Mouse (Mus musculus) forebrain, embryonic 16.5 days (tissue): ENCODE results near the gene Cnga2. TPM values are rescaled to one million over a fixed set of nuclear protein-coding genes. Genes with fewer than 3 reads are reported as not detected.
"Not testable (repeated sequence)": the region's sequence is repeated elsewhere in the genome, so short reads cannot be mapped to it uniquely, and the experiment has no call there.

Experiments
- ATAC-seq: fragments of 200-750 bp; cut with Nextera tagmentation; 2 replicates; pipeline ENCODE4 v1.8.0; 2017; ENCODE audit warnings: mild to moderate bottlenecking, moderate library complexity
- H3K27ac ChIP-seq: fragments of 300-500 bp; sonication (generic); 2 replicates; pipeline ENCODE4 v1.5.1; 2014; ENCODE audit warnings: low read length, control low read depth
- H3K27me3 ChIP-seq: fragments of 300-500 bp; sonication (generic); replicated peaks from 2 replicates; pipeline ENCODE4 v1.6.1; 2014; ENCODE audit warnings: low read length; ENCODE audit not compliant: control insufficient read depth, insufficient read depth
- H3K36me3 ChIP-seq: fragments of 300-500 bp; sonication (generic); 2 replicates; pipeline ENCODE4 v1.6.1; 2014; ENCODE audit not compliant: control insufficient read depth, insufficient read depth
- H3K4me1 ChIP-seq: fragments of 300-500 bp; sonication (generic); replicated peaks from 2 replicates; pipeline ENCODE4 v1.6.1; 2014; ENCODE audit warnings: low read length; ENCODE audit not compliant: control insufficient read depth, insufficient read depth
- H3K4me2 ChIP-seq: fragments of 300-500 bp; sonication (generic); 2 replicates; pipeline ENCODE4 v1.6.1; 2014; ENCODE audit warnings: mild to moderate bottlenecking, low read length, control low read depth
- H3K4me3 ChIP-seq: fragments of 300-500 bp; sonication (generic); replicated peaks from 2 replicates; pipeline ENCODE4 v1.5.1; 2014; ENCODE audit warnings: mild to moderate bottlenecking, low read length, control low read depth
- H3K9ac ChIP-seq: fragments of 300-500 bp; sonication (generic); replicated peaks from 2 replicates; pipeline ENCODE4 v1.6.1; 2014; ENCODE audit warnings: low read depth, low read length, control low read depth
- H3K9me3 ChIP-seq: fragments of 300-500 bp; sonication (generic); 2 replicates; pipeline ENCODE4 v1.6.1; 2016; ENCODE audit warnings: low read length; ENCODE audit not compliant: control insufficient read depth
- WGBS: fragments of 180-500 bp; shearing (Covaris S2); extraction: QIAGEN DNeasy Blood & Tissue Kit; methylation state at CpG from one replicate; pipeline ENCODE4 v1.1.7; 2014; 5-methylcytosine and 5-hydroxymethylcytosine counted together
- polyA plus RNA-seq: library from polyadenylated mRNA; unstranded; fragments of >200 nt; fragmentation: Nextera tagmentation; extraction: Ambion mirVana; gene quantifications from 2 replicates; pipeline ENCODE4 v1.2.1, GENCODE M21; 2015

The Cnga2 gene
- polyA plus RNA-seq, 1 experiment from 2014 or later = 0.11 TPM

DNA sequence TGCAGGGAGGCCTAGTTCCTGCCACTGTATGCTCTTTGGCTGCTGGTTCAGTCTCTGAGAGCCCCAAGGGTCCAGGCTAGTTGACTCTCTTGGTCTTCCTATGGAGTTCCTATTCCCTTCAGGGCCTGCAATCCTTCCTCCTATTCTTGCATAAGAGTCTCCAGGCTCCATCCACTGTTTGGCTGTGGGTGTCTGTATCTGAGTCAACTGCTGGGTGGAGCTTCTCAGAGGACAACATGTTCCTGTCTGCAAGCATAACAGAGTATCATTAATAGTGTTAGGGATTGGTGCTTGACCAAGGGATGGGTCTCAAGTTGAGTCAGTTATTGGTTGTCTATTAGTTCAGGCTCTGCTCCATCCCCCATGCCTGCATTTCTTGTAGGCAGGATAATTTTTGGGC is 14.0 kb upstream of the Cnga2 start:
- H3K4me1 ChIP-seq, H3K27ac ChIP-seq, H3K4me3 ChIP-seq, H3K36me3 ChIP-seq, ATAC-seq, H3K27me3 ChIP-seq, H3K9me3 ChIP-seq, H3K4me2 ChIP-seq, H3K9ac ChIP-seq: not testable (repeated sequence)

DNA sequence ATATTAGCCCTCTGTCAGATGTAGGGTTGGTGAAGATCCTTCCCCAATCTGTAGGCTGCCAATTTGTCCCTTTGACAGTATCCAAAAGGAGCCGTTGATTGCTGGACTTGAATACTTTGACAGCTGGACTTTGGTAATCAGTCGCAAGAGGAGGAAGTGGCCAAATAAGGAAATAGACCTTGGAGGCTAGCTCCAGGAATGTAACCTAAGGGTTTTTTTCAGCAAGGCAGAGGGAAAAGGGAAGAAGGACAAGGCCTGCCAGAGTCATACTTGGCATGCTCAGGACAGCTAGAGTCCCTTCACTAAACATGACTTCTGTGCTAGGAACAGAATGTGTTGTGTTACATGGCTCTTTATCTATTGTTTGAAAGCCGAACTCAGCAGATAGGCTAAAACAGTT is 11.2 kb upstream of the Cnga2 start:
- 76% methylated on average over 3 of the region's 3 CpGs for WGBS
- Histone ChIP-seq H3K36me3 (no peaks in the 10 kb centered on the region), H3K4me1 (no peaks in the 10 kb centered on the region), H3K4me3 (no peak overlapping the region), H3K4me2 (no peak overlapping the region), H3K9ac (no peak overlapping the region), H3K27me3 (no peaks in the 10 kb centered on the region), H3K9me3 (no peaks in the 10 kb centered on the region), H3K27ac (no peak overlapping the region)
- no peak for ATAC-seq

DNA sequence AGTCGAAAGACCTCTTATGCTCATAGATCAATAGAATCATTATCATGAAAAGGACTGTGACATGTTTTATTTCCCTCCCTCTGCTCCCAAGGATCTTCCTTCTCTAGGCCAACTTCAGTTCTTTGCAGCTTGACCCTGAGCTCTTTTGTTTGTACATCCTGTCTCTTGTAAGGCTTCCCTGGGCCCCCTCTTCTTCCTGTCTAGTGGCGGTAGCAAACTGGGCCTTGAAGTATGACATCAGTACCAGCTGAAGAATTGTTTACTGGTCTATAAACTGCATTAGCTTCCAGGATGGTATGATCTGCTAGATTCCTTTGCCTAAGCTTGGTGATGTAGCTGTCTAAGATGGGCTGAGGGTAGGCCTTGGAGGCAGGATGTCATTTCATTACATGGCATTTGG is 10.3 kb upstream of the Cnga2 start:
- no peaks in the 10 kb centered on the region for H3K36me3 ChIP-seq
- H3K4me1 ChIP-seq = no peaks in the 10 kb centered on the region
- H3K4me2 ChIP-seq = no peak overlapping the region
- no peak overlapping the region for H3K27ac ChIP-seq
- H3K9me3 ChIP-seq = no peaks in the 10 kb centered on the region
- no peak overlapping the region for H3K4me3 ChIP-seq
- 80% methylated on average over 2 of the region's 2 CpGs for WGBS
- no peak for ATAC-seq
- H3K27me3 ChIP-seq = no peaks in the 10 kb centered on the region
- H3K9ac ChIP-seq = no peak overlapping the region

DNA sequence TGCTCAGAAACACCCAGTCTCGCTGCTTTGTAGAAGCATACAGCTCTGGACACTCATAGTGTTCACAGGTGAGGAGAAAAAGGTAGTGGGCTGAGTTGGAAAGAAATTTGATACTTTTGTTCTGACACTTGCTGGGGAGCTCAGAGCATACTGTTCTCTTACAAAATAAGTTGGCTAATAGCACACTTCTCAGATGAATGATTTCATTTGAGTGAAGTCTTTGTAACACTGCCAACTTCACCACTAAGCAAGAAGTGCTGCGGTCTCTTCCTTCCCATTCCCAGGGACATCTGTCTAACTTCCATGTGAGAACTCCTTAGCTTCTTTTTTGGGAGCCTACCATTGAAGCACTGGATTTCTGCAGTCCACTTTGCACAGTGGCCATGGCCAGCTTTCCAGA is 8.4 kb upstream of the Cnga2 start:
- H3K27me3 ChIP-seq = no peaks in the 10 kb centered on the region
- H3K9me3 ChIP-seq = no peaks in the 10 kb centered on the region
- WGBS = 72% methylated on average over 2 of the region's 2 CpGs
- H3K4me3 ChIP-seq = no peak overlapping the region
- H3K9ac ChIP-seq = no peak overlapping the region
- no peak overlapping the region for H3K27ac ChIP-seq
- no peaks in the 10 kb centered on the region for H3K36me3 ChIP-seq
- no peaks in the 10 kb centered on the region for H3K4me1 ChIP-seq
- no peak for ATAC-seq
- H3K4me2 ChIP-seq = no peak overlapping the region

DNA sequence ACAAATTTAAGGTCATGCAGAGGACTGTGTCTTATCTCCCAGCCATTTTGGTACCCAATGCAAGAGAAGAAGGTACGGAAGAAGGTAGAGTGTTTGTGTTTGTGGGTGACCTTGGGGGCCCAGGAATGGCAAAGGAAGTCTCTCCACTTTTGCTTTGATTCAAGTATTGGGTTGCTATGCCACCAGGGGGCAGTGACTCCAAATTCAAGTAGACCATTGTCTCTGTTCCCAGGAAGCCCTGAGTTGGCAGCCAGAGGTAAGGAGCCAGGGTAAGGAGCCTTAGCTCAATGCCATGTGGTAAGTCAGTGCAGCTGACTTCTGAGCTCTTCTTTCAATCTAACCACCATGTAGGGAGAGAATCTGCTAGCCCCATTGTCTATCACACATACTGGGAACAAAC is 7.9 kb upstream of the Cnga2 start:
- Histone ChIP-seq H3K27me3 (no peaks in the 10 kb centered on the region), H3K4me1 (no peaks in the 10 kb centered on the region), H3K9me3 (no peaks in the 10 kb centered on the region), H3K9ac (no peak overlapping the region), H3K36me3 (no peaks in the 10 kb centered on the region), H3K4me3 (no peak overlapping the region), H3K27ac (no peak overlapping the region), H3K4me2 (no peak overlapping the region)
- 87% methylated on average over 1 of the region's 1 CpGs for WGBS
- ATAC-seq = no peak

DNA sequence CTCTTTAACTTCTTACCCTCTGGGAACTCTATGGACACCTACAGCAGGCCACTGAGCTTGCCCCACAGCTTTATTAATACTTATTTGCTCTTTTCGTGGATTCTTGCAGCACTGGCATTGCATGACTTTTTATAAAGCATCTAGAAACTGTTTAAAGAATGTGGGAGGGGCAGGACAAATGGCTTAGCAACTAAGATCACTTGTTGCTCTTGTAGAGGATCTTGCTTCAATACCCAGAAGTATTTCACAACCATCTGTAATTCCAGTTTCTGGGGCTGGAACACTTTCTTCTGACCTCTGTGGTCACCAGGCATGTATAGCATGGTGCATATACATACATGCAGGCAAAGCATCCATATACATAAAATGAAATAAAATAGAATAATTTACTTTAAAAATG is 4.3 kb downstream of the Cnga2 start:
- Histone ChIP-seq H3K27ac (no peak overlapping the region), H3K4me3 (no peak overlapping the region), H3K9ac (no peak overlapping the region), H3K4me1 (no peaks in the 10 kb centered on the region), H3K36me3 (no peaks in the 10 kb centered on the region), H3K27me3 (no peaks in the 10 kb centered on the region), H3K4me2 (no peak overlapping the region), H3K9me3 (no peaks in the 10 kb centered on the region)
- ATAC-seq = no peak
- 52% methylated on average over 1 of the region's 1 CpGs for WGBS

DNA sequence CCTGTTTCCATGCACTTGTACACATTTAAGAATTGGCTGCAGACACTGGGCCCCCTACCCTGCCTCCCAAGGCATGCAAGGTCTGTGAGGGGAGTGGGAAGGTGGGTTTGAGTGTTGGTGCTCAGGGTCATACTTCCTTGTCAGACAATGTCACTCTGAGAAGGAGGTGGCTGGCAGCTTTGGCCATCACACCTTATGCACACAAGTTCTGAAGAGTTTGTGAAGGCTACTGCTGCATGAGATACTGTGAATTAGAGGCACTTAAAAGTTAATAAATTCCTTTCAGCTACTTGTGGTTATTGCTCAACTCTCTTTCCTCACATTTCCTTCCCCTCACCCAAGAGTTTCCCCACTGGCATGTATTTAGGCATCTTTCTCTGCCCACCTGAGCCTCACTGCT is 18.3 kb downstream of the Cnga2 start:
- no peaks in the 10 kb centered on the region for H3K27me3 ChIP-seq
- no peak overlapping the region for H3K27ac ChIP-seq
- no peaks in the 10 kb centered on the region for H3K4me1 ChIP-seq
- no peaks in the 10 kb centered on the region for H3K9me3 ChIP-seq
- no peaks in the 10 kb centered on the region for H3K36me3 ChIP-seq
- no peak overlapping the region for H3K4me2 ChIP-seq
- no peak for ATAC-seq
- no peak overlapping the region for H3K4me3 ChIP-seq
- no peak overlapping the region for H3K9ac ChIP-seq

DNA sequence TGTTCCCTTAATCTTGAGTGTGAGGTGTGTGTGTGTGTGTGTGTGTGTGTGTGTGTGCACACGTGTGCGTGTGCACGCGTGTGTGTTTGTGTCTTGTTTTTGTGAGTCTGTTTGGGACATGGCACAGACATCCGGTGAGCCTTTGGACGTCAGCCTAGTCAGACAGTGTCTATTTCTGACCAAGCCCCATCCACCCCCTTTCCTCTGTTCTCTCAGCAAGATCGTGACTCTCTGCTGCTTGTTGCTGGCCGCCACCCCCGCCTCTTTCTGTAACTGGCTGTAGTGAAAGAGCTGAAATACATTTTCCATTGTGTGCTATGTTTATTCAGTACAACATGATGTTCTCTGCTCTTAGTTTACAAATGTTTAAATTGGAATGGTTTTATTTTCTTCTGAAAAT is 20.6 kb downstream of the Cnga2 start:
- Histone ChIP-seq H3K4me3 (no peak overlapping the region), H3K9ac (no peak overlapping the region), H3K4me2 (no peak overlapping the region), H3K27me3 (no peaks in the 10 kb centered on the region), H3K9me3 (no peaks in the 10 kb centered on the region), H3K4me1 (no peaks in the 10 kb centered on the region), H3K36me3 (no peaks in the 10 kb centered on the region), H3K27ac (no peak overlapping the region)
- ATAC-seq = no peak
- WGBS = 61% methylated on average over 9 of the region's 9 CpGs

DNA sequence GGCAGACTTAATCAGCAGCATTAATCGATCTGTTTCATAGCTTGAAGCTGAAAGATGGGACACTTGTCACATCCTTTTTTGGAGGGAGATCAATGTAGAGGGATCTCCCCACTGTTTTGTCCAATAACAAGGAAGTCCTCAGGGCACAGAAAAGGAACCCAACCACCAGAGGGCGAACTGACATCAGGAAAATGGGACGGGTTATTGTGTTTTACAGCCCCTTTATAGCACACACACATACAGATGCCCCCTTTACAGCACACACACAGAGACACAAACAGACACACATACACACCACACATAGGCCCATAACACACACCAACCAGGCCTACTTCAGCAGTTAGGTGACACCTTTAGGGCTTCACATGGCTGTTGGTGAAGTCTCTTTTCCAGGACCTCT is 21.2 kb downstream of the Cnga2 start:
- no peak overlapping the region for H3K4me2 ChIP-seq
- H3K9me3 ChIP-seq = no peaks in the 10 kb centered on the region
- no peaks in the 10 kb centered on the region for H3K27me3 ChIP-seq
- no peak overlapping the region for H3K4me3 ChIP-seq
- H3K36me3 ChIP-seq = no peaks in the 10 kb centered on the region
- no peak overlapping the region for H3K27ac ChIP-seq
- H3K9ac ChIP-seq = no peak overlapping the region
- WGBS = 32% methylated on average over 3 of the region's 3 CpGs
- ATAC-seq = no peak
- no peaks in the 10 kb centered on the region for H3K4me1 ChIP-seq

DNA sequence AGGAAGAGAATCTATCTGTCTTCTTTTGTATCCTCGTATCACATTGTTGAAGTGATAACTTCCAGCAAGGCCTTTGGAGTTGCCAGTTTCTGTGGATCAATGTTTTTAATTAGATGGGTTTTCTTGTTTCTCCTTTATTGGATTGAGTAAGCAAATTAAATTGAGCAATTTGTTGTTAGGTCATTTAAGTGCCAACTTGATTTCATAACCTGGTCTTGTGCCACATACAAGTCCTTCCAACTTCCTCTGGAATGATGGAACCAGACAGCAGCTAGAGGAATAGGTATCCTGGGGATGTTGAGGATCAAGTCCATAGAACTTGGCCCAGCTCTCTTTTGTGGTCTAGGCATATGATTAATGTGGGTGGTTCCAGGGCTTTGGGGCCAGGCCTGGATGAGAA is 30.6 kb downstream of the Cnga2 start:
- Histone ChIP-seq H3K9ac (no peak overlapping the region), H3K4me1 (no peaks in the 10 kb centered on the region), H3K9me3 (no peaks in the 10 kb centered on the region), H3K27me3 (no peaks in the 10 kb centered on the region), H3K4me2 (no peak overlapping the region), H3K4me3 (no peak overlapping the region), H3K36me3 (no peaks in the 10 kb centered on the region), H3K27ac (no peak overlapping the region)
- WGBS = 89% methylated on average over 1 of the region's 1 CpGs
- ATAC-seq = no peak
